Mouse (Mus musculus) embryonic facial prominence, embryonic 10.5 days (tissue): ENCODE results near the gene Tmem192. TPM values are rescaled to one million over a fixed set of nuclear protein-coding genes. Genes with fewer than 3 reads are reported as not detected.

Source experiments
- DNase-seq: peaks from one replicate; pipeline ENCODE4 v3.0.0-alpha.2; 2017; ENCODE audit warnings: low spot score
- H3K27ac ChIP-seq: fragments of 300-500 bp; sonication (generic); replicated peaks from 2 replicates; pipeline ENCODE4 v1.5.1; 2016; ENCODE audit warnings: mild to moderate bottlenecking
- H3K27me3 ChIP-seq: fragments of 300-500 bp; sonication (generic); replicated peaks from 2 replicates; pipeline ENCODE4 v1.6.1; 2016; ENCODE audit warnings: low read depth, mild to moderate bottlenecking; ENCODE audit not compliant: poor library complexity, severe bottlenecking
- H3K36me3 ChIP-seq: fragments of 300-500 bp; sonication (generic); replicated peaks from 2 replicates; pipeline ENCODE4 v1.6.1; 2016; ENCODE audit warnings: mild to moderate bottlenecking, moderate library complexity
- H3K4me1 ChIP-seq: fragments of 300-500 bp; sonication (generic); 2 replicates; pipeline ENCODE4 v1.6.1; 2016
- H3K4me3 ChIP-seq: fragments of 300-500 bp; sonication (generic); 2 replicates; pipeline ENCODE4 v1.5.1; 2016; ENCODE audit warnings: mild to moderate bottlenecking, moderate library complexity
- H3K9me3 ChIP-seq: fragments of 300-500 bp; sonication (generic); 2 replicates; pipeline ENCODE4 v1.6.1; 2016; ENCODE audit warnings: mild to moderate bottlenecking
- WGBS: fragments of 180-500 bp; shearing (Covaris S2); methylation state at CpG from one replicate; pipeline ENCODE4 v1.1.7; 2016; 5-methylcytosine and 5-hydroxymethylcytosine counted together
- polyA plus RNA-seq: library from polyadenylated mRNA; unstranded; fragments of >200 nt; fragmentation: Nextera tagmentation; extraction: Ambion mirVana; gene quantifications from 2 replicates; pipeline ENCODE4 v1.2.1, GENCODE M21; 2016

Tmem192 gene
- 17.6 and 18.2 TPM in 2 replicates for polyA plus RNA-seq

DNA sequence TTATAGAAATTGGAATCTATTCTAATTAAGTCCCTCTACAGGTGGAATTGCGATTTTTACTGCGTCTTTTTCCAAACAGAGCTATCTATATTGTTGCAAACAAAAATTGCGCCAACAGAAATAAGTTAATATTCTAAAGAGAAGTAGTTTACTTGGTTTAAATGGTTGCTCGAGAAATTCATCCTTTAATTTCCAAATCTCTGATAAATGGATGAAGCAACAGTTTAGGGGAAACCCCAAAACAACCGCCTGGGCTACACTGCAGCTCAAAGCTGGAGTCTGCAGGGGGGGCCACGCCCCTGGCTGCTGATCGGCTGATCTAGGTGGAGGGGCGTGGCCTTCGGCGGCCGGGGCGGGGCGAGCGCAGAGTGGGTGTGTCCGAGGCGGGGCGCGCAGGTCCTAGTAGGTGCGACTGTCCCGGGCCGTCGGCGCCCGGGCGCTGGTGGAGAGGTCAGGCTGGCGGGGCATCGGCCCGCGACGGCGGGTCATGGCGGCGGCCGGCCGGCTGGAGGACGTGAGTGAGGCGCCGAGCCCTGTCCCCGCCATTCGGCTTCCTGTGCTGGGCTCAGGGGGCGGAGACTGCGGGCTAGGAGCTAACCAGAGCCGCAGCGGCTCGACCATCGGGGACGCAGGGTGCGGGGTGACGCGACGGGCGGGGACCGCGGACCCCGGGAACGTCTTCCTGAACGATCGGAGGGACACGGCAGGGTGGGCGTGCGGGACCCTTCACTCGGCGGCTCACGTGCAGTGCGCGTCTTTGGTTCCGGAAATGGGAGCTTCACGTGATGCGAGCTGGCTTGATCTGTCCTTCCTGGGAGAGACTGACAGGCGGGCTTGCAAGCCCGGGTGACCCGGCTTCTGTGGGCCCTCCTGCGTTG lies at the start of gene Tmem192:
Gene Tmem192, plus strand, starts transcription at position 366 of the 878 bp plus-strand sequence.
- H3K4me3 ChIP-seq: peak within 1 kb of the TSS; percentile 79
- WGBS: 1% methylated on average over 73 of the region's 73 CpGs
- peaks cover 24% of the 10 kb centered on the region for H3K27me3 ChIP-seq
- peak; percentile 93 for DNase-seq
- H3K4me1 ChIP-seq: peaks cover 4% of the 10 kb centered on the region; the same call in 1 of the 2 replicates
- peak within 1 kb of the TSS; percentile 88 for H3K27ac ChIP-seq
- no peaks in the 10 kb centered on the region for H3K9me3 ChIP-seq
- no peaks in the 10 kb centered on the region for H3K36me3 ChIP-seq

DNA sequence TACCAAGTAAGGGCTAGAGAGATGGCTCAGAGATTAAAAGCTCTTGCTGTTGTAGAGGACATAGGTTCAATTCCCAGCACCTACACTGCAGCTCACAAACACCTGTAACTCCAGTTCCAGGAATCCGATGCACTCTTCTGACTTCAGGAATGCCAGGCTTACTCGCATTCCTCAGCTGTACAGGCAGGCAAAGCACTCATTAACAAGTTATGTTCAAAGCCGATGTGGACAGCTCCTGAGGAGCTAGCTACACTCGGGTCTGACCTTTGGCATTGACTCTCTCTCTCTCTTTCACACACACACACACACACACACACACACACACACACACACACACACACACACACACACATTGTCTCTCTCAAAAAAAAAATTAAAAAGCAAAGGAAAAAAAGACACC lies 48.3 kb upstream of the Tmem192 start:
- peak; percentile 23 for DNase-seq

DNA sequence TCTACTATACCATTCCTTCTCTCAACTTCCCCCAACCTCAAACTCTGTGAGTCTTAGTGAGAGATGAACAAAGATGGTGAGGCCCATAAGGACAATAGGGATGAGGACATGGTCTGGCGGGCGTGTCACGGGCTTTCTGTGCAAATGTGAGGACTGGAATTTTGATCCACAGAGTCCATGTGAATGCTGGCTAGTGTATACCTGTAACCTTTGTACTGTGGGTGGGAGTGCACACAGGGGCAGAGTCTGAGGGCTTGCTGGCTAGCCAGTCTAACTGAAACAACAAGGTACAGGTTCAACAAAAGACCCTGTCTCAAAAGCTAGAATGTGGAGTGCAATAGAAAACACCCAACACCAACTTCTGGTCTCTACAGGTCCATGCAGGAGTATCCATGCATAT lies 46.3 kb upstream of the Tmem192 start:
- H3K4me1 ChIP-seq: no peaks in the 10 kb centered on the region
- WGBS: 93% methylated on average over 3 of the region's 3 CpGs

More for the DNA sequence above, 48.3 kb upstream of the Tmem192 start:
- Histone ChIP-seq H3K4me3 (no peak overlapping the region), H3K9me3 (no peaks in the 10 kb centered on the region), H3K27ac (no peak overlapping the region), H3K36me3 (no peaks in the 10 kb centered on the region), H3K27me3 (no peaks in the 10 kb centered on the region), H3K4me1 (no peaks in the 10 kb centered on the region)
- WGBS: 31% methylated on average over 4 of the region's 4 CpGs

DNA sequence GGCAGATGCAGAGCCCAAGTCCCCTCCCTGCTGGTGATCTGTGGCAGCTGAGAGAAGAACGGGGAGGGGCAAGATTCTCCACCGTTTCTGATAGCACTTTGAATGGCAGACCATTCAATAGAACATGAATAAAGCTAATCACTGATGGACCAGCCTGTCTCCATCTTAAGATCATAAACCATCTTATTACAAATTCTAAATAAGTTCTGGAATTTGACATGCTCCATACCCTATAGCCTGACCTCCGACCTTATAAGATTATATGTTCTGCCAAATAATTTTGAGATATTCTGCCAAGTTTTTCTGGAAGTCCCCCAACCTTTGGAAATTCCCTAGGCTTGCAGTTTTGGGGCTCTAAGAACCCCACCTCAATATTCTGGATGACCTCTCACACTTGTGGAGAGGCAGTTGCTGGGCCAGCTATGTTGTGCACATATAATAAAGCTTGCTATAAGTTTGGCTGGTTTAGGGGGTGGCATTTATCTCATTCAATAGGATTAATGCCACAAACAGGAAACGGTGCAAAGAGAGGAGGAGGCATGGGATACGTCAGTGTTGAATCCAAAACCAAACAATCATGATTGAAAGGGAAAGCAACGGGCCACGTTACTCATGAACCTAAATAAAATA lies 45.3 kb upstream of the Tmem192 start:
- H3K4me1 ChIP-seq: no peaks in the 10 kb centered on the region
- H3K27ac ChIP-seq: no peak overlapping the region
- no peak for DNase-seq
- WGBS: 73% methylated on average over 7 of the region's 7 CpGs
- H3K27me3 ChIP-seq: no peaks in the 10 kb centered on the region
- H3K4me3 ChIP-seq: no peak overlapping the region
- no peaks in the 10 kb centered on the region for H3K9me3 ChIP-seq
- H3K36me3 ChIP-seq: no peaks in the 10 kb centered on the region

More for the DNA sequence above, 46.3 kb upstream of the Tmem192 start:
- Histone ChIP-seq H3K9me3 (no peaks in the 10 kb centered on the region), H3K4me3 (no peak overlapping the region), H3K27me3 (no peaks in the 10 kb centered on the region), H3K27ac (no peak overlapping the region), H3K36me3 (no peaks in the 10 kb centered on the region)
- DNase-seq: no peak

DNA sequence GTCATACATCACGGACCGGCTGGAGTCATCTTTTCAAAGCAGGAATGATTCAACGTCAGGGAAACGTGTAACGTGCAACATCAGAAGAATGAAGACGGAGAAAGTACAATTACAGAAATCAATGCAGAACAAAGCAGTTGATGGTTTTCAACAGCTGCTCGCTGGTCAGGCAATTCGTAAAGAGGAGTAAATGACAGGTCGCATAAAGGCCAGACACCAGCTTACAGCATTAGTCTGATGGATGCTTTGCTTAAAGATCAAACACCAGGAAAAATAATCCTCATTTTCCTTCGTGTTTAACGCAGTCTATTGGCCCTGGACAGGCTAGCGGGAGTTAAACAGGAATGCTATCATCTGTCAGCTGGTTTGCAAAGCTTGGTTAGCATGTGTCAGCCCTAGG lies 44.8 kb upstream of the Tmem192 start:
- DNase-seq: no peak
- Histone ChIP-seq H3K27ac (no peak overlapping the region), H3K36me3 (no peaks in the 10 kb centered on the region), H3K9me3 (no peaks in the 10 kb centered on the region), H3K27me3 (no peaks in the 10 kb centered on the region), H3K4me3 (no peak overlapping the region), H3K4me1 (no peaks in the 10 kb centered on the region)
- WGBS: 82% methylated on average over 12 of the region's 12 CpGs

DNA sequence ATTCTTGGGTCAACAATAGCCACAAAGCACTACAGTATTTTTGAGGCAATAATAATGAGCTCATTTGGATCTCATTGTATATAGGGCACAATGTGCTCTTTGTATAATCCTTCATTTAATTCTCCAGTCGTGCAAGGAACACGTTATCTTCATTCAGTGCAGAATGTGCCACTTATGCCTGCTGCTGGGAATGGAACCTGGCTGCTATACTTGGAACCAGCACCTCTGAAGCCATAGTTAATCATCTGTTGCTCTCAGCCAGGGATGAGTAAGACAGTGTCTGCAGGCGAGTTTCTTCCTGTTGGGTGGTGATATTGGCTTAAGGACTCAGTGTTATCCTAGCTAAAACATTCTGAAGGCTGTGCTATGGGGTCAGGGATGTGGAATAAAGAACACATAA lies 43.2 kb upstream of the Tmem192 start:
- DNase-seq: no peak
- Histone ChIP-seq H3K36me3 (no peaks in the 10 kb centered on the region), H3K9me3 (no peaks in the 10 kb centered on the region), H3K27ac (no peak overlapping the region), H3K4me1 (no peaks in the 10 kb centered on the region), H3K27me3 (no peaks in the 10 kb centered on the region), H3K4me3 (no peak overlapping the region)
- WGBS: 70% methylated on average over 3 of the region's 3 CpGs

DNA sequence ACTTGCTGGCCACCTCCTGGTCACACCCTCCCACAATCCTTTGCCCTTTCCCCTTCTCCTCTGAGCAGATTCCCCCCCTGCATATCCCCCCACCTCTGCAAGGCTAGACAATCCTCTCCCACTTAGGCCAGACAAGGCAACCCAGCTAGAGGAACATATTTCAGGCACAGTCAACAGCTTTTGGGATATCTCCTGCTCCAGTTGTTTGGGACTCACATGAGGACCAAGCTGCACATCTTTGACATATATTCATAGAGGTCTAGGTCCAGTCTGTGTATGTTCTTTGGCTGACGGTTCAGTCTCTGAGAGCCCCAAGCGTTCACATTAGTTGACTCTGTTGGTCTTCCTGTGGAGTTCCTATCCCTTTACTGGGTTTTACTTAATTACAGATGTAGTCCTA lies 37.0 kb upstream of the Tmem192 start:
- DNase-seq: no peak
- H3K9me3 ChIP-seq: no peaks in the 10 kb centered on the region
- WGBS: 96% methylated on average over 2 of the region's 2 CpGs

DNA sequence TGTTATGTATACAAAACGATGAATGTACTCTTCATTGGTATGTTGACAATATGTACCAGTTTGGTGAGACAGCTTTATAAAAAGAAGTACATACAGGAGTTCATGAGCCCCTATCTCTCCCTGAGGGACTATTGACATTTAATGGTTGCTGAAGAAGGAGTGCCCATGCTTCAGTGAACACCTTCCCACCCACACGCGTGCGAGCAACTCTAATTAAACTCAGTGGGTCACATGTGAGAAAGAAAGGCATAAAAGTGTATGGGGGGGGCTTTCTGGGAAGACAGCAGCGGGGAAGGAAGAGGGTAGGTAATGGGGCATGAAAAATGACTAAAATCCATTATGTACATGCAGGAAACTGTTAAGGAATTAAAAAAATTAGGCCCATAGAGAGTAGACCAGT lies 30.2 kb upstream of the Tmem192 start:
- H3K4me3 ChIP-seq: no peak overlapping the region
- no peak for DNase-seq
- WGBS: 88% methylated on average over 5 of the region's 5 CpGs
- no peaks in the 10 kb centered on the region for H3K9me3 ChIP-seq
- H3K27ac ChIP-seq: no peak overlapping the region
- H3K27me3 ChIP-seq: no peaks in the 10 kb centered on the region
- H3K4me1 ChIP-seq: peaks cover 5% of the 10 kb centered on the region; the same call in 1 of the 2 replicates
- H3K36me3 ChIP-seq: no peaks in the 10 kb centered on the region

More for the DNA sequence above, 37.0 kb upstream of the Tmem192 start:
- H3K4me1 ChIP-seq: no peaks in the 10 kb centered on the region
- H3K27ac ChIP-seq: no peak overlapping the region
- H3K4me3 ChIP-seq: no peak overlapping the region
- no peaks in the 10 kb centered on the region for H3K27me3 ChIP-seq
- no peaks in the 10 kb centered on the region for H3K36me3 ChIP-seq

DNA sequence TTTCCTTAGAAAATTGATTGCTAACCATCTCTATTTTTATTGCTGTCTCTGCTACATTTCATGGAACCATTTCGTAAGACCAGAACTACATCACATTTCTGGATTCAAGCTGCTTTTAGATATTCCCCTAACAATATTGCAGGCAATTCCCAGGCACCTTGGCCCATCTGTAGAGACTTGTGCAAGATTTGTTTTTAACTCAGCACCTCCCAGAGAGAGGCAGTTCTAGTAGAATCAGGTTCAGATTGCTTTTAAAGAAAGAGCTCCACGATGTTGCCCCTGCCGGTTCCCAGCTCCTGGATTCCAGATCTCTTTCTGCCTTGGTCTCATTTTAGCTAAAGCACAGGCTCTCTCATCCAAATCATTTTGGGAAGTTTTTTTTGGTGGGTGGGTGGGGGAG lies 23.7 kb upstream of the Tmem192 start:
- WGBS: 70% methylated on average over 3 of the region's 3 CpGs
- no peak for DNase-seq
- Histone ChIP-seq H3K27ac (no peak overlapping the region), H3K27me3 (no peaks in the 10 kb centered on the region), H3K36me3 (no peaks in the 10 kb centered on the region), H3K4me3 (no peak overlapping the region), H3K4me1 (peaks cover 5% of the 10 kb centered on the region; the same call in 1 of the 2 replicates), H3K9me3 (no peaks in the 10 kb centered on the region)

DNA sequence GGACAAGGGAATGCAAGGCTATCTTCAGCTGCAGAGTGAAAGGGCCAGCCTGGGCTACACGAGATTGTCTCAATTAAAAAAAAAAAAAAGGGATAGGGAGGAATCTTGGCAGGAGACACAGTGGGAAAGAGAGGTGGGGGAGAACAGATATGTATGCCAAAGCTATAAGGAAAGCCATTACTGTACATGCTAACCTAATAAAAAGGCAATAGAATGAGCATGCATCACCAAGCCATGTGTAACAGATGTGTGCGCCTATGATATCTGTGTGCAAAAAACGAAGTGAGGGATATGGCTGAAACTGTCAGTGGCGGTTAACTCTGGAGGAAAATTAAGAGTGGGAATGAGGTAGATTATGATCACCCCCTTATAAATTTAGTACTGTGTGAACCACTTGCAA lies 21.2 kb upstream of the Tmem192 start:
- 89% methylated on average over 4 of the region's 4 CpGs for WGBS
- no peaks in the 10 kb centered on the region for H3K27me3 ChIP-seq
- H3K27ac ChIP-seq: no peak overlapping the region

DNA sequence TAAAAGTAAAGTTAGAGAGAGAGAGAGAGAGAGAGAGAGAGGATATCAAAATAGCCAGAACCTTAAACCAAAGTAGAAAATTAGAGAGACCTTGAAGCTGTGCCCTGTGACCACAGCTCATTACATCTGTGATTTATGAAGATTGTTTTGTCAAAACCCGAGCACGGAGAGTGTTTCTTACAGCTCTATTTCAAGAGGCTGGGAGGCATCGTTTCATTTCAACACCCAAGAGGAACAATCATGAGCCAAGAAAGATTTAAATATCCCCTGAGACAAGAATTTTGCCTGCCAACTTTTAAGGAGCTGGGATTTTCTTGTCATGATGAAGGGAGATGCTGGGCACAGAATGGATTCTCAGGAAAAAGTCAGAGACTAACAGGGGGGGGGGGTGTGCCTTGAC lies 20.6 kb upstream of the Tmem192 start:
- H3K4me1 ChIP-seq: peaks cover 4% of the 10 kb centered on the region; the same call in 1 of the 2 replicates
- H3K36me3 ChIP-seq: no peaks in the 10 kb centered on the region
- H3K9me3 ChIP-seq: no peaks in the 10 kb centered on the region
- no peak overlapping the region for H3K27ac ChIP-seq
- no peak overlapping the region for H3K4me3 ChIP-seq
- no peaks in the 10 kb centered on the region for H3K27me3 ChIP-seq
- no peak for DNase-seq
- WGBS: 81% methylated on average over 3 of the region's 3 CpGs

More for the DNA sequence above, 21.2 kb upstream of the Tmem192 start:
- no peak overlapping the region for H3K4me3 ChIP-seq
- H3K9me3 ChIP-seq: no peaks in the 10 kb centered on the region
- peaks cover 5% of the 10 kb centered on the region; the same call in 1 of the 2 replicates for H3K4me1 ChIP-seq
- no peak for DNase-seq
- H3K36me3 ChIP-seq: no peaks in the 10 kb centered on the region

DNA sequence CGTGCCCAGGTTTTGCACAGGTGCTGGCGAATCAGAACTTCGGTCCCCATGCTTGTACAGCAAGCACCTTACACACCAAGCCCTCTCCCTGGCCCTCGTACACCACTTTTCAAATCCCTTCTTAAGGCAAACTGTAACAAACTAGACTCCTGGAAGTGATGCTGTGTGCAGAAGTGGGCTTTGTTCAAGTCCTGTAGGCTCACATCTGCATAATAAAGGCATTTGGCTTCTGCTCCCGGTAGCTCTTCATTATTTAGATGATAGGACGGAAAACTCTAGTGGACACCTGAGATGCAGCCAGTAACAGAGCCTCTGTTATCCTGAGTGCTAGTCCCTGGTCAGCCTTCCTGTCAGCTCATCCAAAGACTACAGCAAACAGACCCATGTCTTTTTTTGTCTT lies 18.0 kb upstream of the Tmem192 start:
- WGBS: 84% methylated on average over 6 of the region's 6 CpGs

DNA sequence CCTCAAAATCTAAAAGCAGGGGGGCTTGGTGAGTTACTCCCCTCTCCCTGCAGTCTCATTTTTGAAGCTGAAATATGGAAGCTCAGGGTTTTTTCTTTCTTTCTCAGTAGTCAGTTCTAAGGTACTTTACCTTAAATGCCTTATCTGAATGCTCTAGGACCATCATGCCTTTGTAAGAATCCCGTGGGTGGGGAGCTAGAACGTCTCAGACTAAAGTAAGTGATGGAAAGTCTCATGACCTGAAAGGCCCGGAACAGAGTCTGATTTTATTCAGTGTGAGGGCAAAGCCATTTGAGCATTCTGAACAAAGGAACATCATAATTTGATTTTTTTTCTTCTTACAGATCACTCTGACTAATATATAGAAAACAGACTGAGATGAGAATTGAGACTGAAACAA lies 12.0 kb upstream of the Tmem192 start:
- WGBS: 79% methylated on average over 3 of the region's 3 CpGs
- DNase-seq: no peak
- Histone ChIP-seq H3K4me1 (no peaks in the 10 kb centered on the region), H3K27me3 (no peaks in the 10 kb centered on the region), H3K4me3 (no peak overlapping the region), H3K36me3 (no peaks in the 10 kb centered on the region), H3K9me3 (no peaks in the 10 kb centered on the region), H3K27ac (no peak overlapping the region)

More for the DNA sequence above, 18.0 kb upstream of the Tmem192 start:
- H3K4me1 ChIP-seq: no peaks in the 10 kb centered on the region
- no peaks in the 10 kb centered on the region for H3K9me3 ChIP-seq
- no peak overlapping the region for H3K27ac ChIP-seq
- no peaks in the 10 kb centered on the region for H3K27me3 ChIP-seq
- no peak overlapping the region for H3K4me3 ChIP-seq
- H3K36me3 ChIP-seq: no peaks in the 10 kb centered on the region
- DNase-seq: no peak
